Mouse (Mus musculus) intestine, embryonic 16.5 days (tissue): ENCODE results near the gene C130050O18Rik. TPM values are rescaled to one million over a fixed set of nuclear protein-coding genes. Genes with fewer than 3 reads are reported as not detected.

Source experiments
- ATAC-seq: fragments of 200-750 bp; cut with Nextera tagmentation; 2 replicates; pipeline ENCODE4 v1.8.0; 2017; ENCODE audit warnings: moderate TSS enrichment, moderate library complexity
- H3K27ac ChIP-seq: fragments of 300-500 bp; sonication (generic); 2 replicates; pipeline ENCODE4 v1.5.1; 2014; ENCODE audit warnings: mild to moderate bottlenecking, low read length
- H3K27me3 ChIP-seq: fragments of 300-500 bp; sonication (generic); replicated peaks from 2 replicates; pipeline ENCODE4 v1.6.1; 2014; ENCODE audit warnings: low read length, control low read depth, mixed read lengths; ENCODE audit not compliant: control insufficient read depth, insufficient read depth
- H3K36me3 ChIP-seq: fragments of 300-500 bp; sonication (generic); 2 replicates; pipeline ENCODE4 v1.6.1; 2014; ENCODE audit warnings: low read length, control low read depth; ENCODE audit not compliant: control insufficient read depth, insufficient read depth
- H3K4me1 ChIP-seq: fragments of 300-500 bp; sonication (generic); 2 replicates; pipeline ENCODE4 v1.6.1; 2014; ENCODE audit warnings: low read length, control low read depth, mixed read lengths; ENCODE audit not compliant: control insufficient read depth, insufficient read depth
- H3K4me2 ChIP-seq: fragments of 300-500 bp; sonication (generic); 2 replicates; pipeline ENCODE4 v1.6.1; 2014; ENCODE audit warnings: low read depth, low read length, control low read depth
- H3K4me3 ChIP-seq: fragments of 300-500 bp; sonication (generic); 2 replicates; pipeline ENCODE4 v1.5.1; 2014; ENCODE audit warnings: mild to moderate bottlenecking, low read length
- H3K9ac ChIP-seq: fragments of 300-500 bp; sonication (generic); 2 replicates; pipeline ENCODE4 v1.6.1; 2014; ENCODE audit warnings: low read depth, low read length
- H3K9me3 ChIP-seq: fragments of 300-500 bp; sonication (generic); 2 replicates; pipeline ENCODE4 v1.6.1; 2016; ENCODE audit warnings: low read length, control low read depth; ENCODE audit not compliant: control insufficient read depth
- WGBS: fragments of 180-500 bp; shearing (Covaris S2); extraction: QIAGEN DNeasy Blood & Tissue Kit; methylation state at CpG from one replicate; pipeline ENCODE4 v1.1.7; 2014; 5-methylcytosine and 5-hydroxymethylcytosine counted together
- polyA plus RNA-seq: library from polyadenylated mRNA; unstranded; fragments of >200 nt; fragmentation: Nextera tagmentation; extraction: Ambion mirVana; gene quantifications from 2 replicates; pipeline ENCODE4 v1.2.1, GENCODE M21; 2015

The C130050O18Rik gene
- polyA plus RNA-seq, 1 experiment from 2014 or later, result 0.87 TPM

DNA sequence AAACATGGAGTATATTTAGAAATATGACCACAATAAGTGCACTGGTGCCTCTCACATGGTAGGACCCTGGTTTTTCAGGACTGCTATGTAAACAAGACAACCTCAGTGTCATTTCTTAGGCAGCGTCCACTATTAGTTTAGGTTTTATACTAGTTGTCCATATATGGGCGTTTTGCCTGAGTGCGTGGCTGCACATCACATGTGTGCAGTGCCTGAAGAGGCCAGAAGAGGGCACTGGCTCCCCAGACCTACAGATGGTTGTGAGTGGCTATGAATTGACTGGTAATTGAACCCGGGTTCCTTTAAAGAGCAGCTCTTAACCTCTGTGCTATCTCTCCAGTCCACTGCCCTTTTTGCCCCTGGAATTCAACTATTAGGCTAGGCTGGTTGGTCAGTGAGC lies 11.9 kb downstream of the C130050O18Rik start:
- Histone ChIP-seq H3K4me2 (no peak overlapping the region), H3K36me3 (no peaks in the 10 kb centered on the region), H3K27me3 (no peaks in the 10 kb centered on the region), H3K9me3 (no peaks in the 10 kb centered on the region), H3K4me1 (peaks cover 11% of the 10 kb centered on the region), H3K27ac (no peak overlapping the region), H3K9ac (no peak overlapping the region), H3K4me3 (no peak overlapping the region)
- ATAC-seq, result no peak
- 84% methylated on average over 4 of the region's 4 CpGs for WGBS

DNA sequence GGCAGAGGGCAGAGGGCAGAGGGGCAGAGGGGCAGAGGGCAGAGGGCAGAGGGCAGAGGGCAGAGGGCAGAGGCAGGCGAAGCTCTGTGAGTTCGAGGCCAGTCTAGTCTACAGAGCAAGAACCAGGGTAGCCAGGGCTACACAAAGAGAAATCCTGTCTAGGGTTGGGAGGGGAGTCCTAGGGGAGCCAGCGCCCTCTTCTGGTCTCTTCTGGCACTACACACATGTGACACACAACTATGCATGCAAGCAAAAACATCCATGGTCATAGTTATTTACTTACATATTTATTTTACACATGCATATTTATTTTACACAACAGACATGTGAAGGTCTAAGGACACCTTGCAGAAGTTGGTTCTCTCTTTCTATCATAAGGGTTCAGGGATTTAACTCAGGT lies 12.4 kb downstream of the C130050O18Rik start:
- Histone ChIP-seq H3K9me3 (no peaks in the 10 kb centered on the region), H3K27ac (no peak overlapping the region), H3K4me3 (no peak overlapping the region), H3K27me3 (no peaks in the 10 kb centered on the region), H3K36me3 (no peaks in the 10 kb centered on the region), H3K4me1 (peaks cover 11% of the 10 kb centered on the region), H3K4me2 (no peak overlapping the region), H3K9ac (no peak overlapping the region)
- no peak for ATAC-seq
- WGBS, result 89% methylated on average over 3 of the region's 3 CpGs

GRCm38 (mm10) chr5:139418110-139418509 lies 13.0 kb downstream of the C130050O18Rik start:
- Histone ChIP-seq H3K9me3 (no peaks in the 10 kb centered on the region), H3K27ac (no peak overlapping the region), H3K9ac (no peak overlapping the region), H3K36me3 (no peaks in the 10 kb centered on the region), H3K27me3 (no peaks in the 10 kb centered on the region), H3K4me2 (no peak overlapping the region), H3K4me3 (no peak overlapping the region), H3K4me1 (peaks cover 15% of the 10 kb centered on the region)
- 56% methylated on average over 2 of the region's 2 CpGs for WGBS
- ATAC-seq, result no peak

GRCm38 (mm10) chr5:139418633-139419032 lies 13.6 kb downstream of the C130050O18Rik start:
- H3K9me3 ChIP-seq, result no peaks in the 10 kb centered on the region
- no peaks in the 10 kb centered on the region for H3K36me3 ChIP-seq
- H3K27me3 ChIP-seq, result no peaks in the 10 kb centered on the region
- ATAC-seq, result no peak
- peaks cover 18% of the 10 kb centered on the region for H3K4me1 ChIP-seq
- no peak overlapping the region for H3K9ac ChIP-seq
- no peak overlapping the region for H3K4me3 ChIP-seq
- no peak overlapping the region for H3K4me2 ChIP-seq
- H3K27ac ChIP-seq, result no peak overlapping the region
- 15% methylated on average over 3 of the region's 3 CpGs for WGBS

GRCm38 (mm10) chr5:139423026-139423865 lies 18.2 kb downstream of the C130050O18Rik start, which contains the start of gene Gper1:
TSS of gene Gper1 (plus strand) at chr5:139423151.
- ATAC-seq, result 0 out of 2 replicates have a peak, but pooled peaks have one; percentile 51
- Histone ChIP-seq H3K4me2 (peak within 1 kb of the TSS; percentile 36), H3K36me3 (no peaks in the 10 kb centered on the region), H3K9me3 (no peaks in the 10 kb centered on the region), H3K27ac (no peak within 1 kb of the TSS), H3K27me3 (no peaks in the 10 kb centered on the region), H3K4me1 (peaks cover 19% of the 10 kb centered on the region), H3K9ac (peak within 1 kb of the TSS; percentile 53; the same call in 1 of the 2 replicates), H3K4me3 (peak within 1 kb of the TSS; percentile 31)
- 48% methylated on average over 21 of the region's 21 CpGs for WGBS

DNA sequence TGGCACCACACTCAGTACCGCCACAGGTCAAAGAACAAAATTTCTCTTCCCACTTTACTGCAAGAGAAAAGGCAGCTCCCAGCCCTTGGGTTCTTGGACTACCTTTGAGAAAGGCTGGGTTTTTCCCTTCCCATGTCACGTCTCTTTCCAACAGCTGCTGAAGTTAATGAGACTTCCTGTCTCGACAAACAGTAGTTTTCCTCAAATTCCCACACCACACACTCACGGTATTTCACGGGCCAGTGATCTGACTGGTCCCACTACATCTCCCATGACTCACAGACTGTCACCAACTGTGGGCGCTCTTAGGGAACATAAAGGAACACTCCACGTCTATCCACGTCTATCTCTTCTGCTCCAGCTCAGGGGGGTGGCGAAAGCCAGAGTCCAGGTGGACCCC lies 20.1 kb downstream of the C130050O18Rik start:
- Histone ChIP-seq H3K4me1 (peaks cover 25% of the 10 kb centered on the region), H3K9ac (no peak overlapping the region), H3K4me2 (no peak overlapping the region), H3K27me3 (no peaks in the 10 kb centered on the region), H3K27ac (no peak overlapping the region), H3K4me3 (no peak overlapping the region), H3K9me3 (no peaks in the 10 kb centered on the region), H3K36me3 (no peaks in the 10 kb centered on the region)
- ATAC-seq, result no peak
- WGBS, result 65% methylated on average over 9 of the region's 9 CpGs

- no peak overlapping the region for H3K4me3 ChIP-seq
- no peaks in the 10 kb centered on the region for H3K36me3 ChIP-seq
- no peak overlapping the region for H3K9ac ChIP-seq
- no peaks in the 10 kb centered on the region for H3K27me3 ChIP-seq
- ATAC-seq, result no peak
- no peaks in the 10 kb centered on the region for H3K9me3 ChIP-seq
- no peak overlapping the region for H3K27ac ChIP-seq
- peaks cover 33% of the 10 kb centered on the region for H3K4me1 ChIP-seq
- H3K4me2 ChIP-seq, result no peak overlapping the region
- WGBS, result 89% methylated on average over 9 of the region's 9 CpGs
Measured at GRCm38 (mm10) chr5:139427001-139427400, 21.9 kb downstream of the C130050O18Rik start.

DNA sequence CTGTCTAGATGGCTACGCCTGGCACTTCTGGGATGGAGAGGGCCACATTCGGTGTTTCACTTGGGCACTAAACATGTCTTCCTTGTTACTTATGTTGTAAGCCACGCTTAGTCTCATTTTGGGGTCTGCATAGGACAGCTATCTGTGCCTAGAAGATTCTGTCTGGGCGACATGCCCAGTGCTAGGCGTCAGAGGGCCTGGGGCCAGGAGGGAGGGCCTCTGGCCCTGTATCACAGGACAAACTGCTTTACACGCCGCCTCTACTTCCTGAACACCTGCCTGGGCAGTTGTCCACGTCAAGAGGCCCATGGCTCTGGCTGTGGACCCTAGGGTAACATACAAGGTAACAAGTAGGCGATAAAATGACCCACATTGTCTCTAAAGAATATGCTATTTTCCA lies 22.9 kb downstream of the C130050O18Rik start:
- ATAC-seq, result no peak
- Histone ChIP-seq H3K4me1 (peaks cover 29% of the 10 kb centered on the region), H3K36me3 (no peaks in the 10 kb centered on the region), H3K27me3 (no peaks in the 10 kb centered on the region), H3K9ac (no peak overlapping the region), H3K9me3 (no peaks in the 10 kb centered on the region), H3K4me3 (no peak overlapping the region), H3K4me2 (no peak overlapping the region), H3K27ac (no peak overlapping the region)
- WGBS, result 72% methylated on average over 9 of the region's 9 CpGs

DNA sequence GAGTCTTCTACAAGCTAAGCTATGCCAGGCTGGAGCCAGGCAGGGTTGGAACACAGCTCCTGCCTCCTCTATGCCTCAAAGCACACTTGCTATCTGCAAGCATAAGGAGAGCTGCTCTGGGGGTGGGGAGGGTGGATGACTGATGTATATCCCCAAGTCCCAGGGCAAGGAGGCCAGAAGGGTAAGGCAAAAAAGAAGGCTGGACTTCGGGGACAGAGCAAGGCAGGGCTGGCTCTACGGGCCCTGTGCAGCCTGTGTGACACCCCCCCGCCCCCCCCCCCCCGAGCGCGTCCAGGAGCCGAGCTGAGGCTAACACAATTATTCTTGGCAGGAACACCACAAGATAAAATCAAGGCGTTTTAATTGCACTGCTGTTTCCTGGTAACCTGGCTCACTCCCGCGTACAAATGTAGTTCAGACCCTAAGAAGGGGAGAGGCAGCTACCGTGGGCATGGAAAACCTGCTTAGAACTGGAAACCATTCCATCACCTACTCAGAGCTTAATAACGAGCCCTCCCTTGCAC lies 24.8 kb downstream of the C130050O18Rik start:
- 32% methylated on average over 12 of the region's 12 CpGs for WGBS

More for the DNA sequence above, 24.8 kb downstream of the C130050O18Rik start:
- H3K4me3 ChIP-seq, result no peak overlapping the region
- peak; percentile 32; the same call in 1 of the 2 replicates for ATAC-seq
- H3K4me2 ChIP-seq, result 0 out of 2 replicates have a peak overlapping the region, but pooled peaks have one; percentile 3
- H3K27ac ChIP-seq, result no peak overlapping the region
- no peaks in the 10 kb centered on the region for H3K36me3 ChIP-seq
- H3K4me1 ChIP-seq, result peaks cover 22% of the 10 kb centered on the region
- H3K27me3 ChIP-seq, result no peaks in the 10 kb centered on the region
- H3K9ac ChIP-seq, result 0 out of 2 replicates have a peak overlapping the region, but pooled peaks have one; percentile 37
- no peaks in the 10 kb centered on the region for H3K9me3 ChIP-seq
